Mouse (Mus musculus): ENCODE data around the gene Nbeal1. TPM values are rescaled to one million over a fixed set of nuclear protein-coding genes. Genes with fewer than 3 reads are reported as not detected.
"Not testable (repeated sequence)": the region's sequence is repeated elsewhere in the genome, so short reads cannot be mapped to it uniquely, and the experiment has no call there.

Nbeal1 gene
- polyA plus RNA-seq, 1 experiment from 2014 or later, result 12.7 TPM

GRCm38 (mm10) chr1:60177814-60178213, 2.6 kb upstream of the Nbeal1 start:
- peaks cover 12% of the 10 kb centered on the region for H3K4me1 ChIP-seq (ENCODE audit: control insufficient read depth, insufficient read depth, low read length)
- H3K27me3 ChIP-seq (ENCODE audit: control insufficient read depth, insufficient read depth, low read length); H3K27ac ChIP-seq (replicated peaks; ENCODE audit: low read depth, low read length); DNase-seq; H3K9me3 ChIP-seq (ENCODE audit: control insufficient read depth, low read length); H3K4me3 ChIP-seq (replicated peaks; ENCODE audit: low read depth, low read length); H3K36me3 ChIP-seq (ENCODE audit: control insufficient read depth, insufficient read depth, low read length); ATAC-seq (ENCODE audit: low FRiP score, low TSS enrichment); H3K4me2 ChIP-seq (ENCODE audit: low read length); H3K9ac ChIP-seq (replicated peaks; ENCODE audit: low read length): not testable (repeated sequence)
- WGBS, result 88% methylated on average over 1 of the region's 1 CpGs

- Histone ChIP-seq H3K36me3 (ENCODE audit: control insufficient read depth, insufficient read depth, low read length) (no peaks in the 10 kb centered on the region), H3K27ac (replicated peaks; ENCODE audit: low read depth, low read length) (0 out of 2 replicates have a peak overlapping the region, but pooled peaks have one; percentile 95), H3K4me3 (replicated peaks; ENCODE audit: low read depth, low read length) (peak overlapping the region; percentile 84), H3K27me3 (ENCODE audit: control insufficient read depth, insufficient read depth, low read length) (no peaks in the 10 kb centered on the region), H3K4me2 (ENCODE audit: low read length) (peak overlapping the region; percentile 65), H3K4me1 (ENCODE audit: control insufficient read depth, insufficient read depth, low read length) (peaks cover 12% of the 10 kb centered on the region), H3K9me3 (ENCODE audit: control insufficient read depth, low read length) (no peaks in the 10 kb centered on the region), H3K9ac (replicated peaks; ENCODE audit: low read length) (no peak overlapping the region)
- DNase-seq (peak; percentile 33), ATAC-seq (ENCODE audit: low FRiP score, low TSS enrichment) (no peak)
- WGBS, result 18% methylated on average over 4 of the region's 4 CpGs
These were observed 1.0 kb upstream of the Nbeal1 start for GRCm38 (mm10) chr1:60179376-60179775.

GRCm38 (mm10) chr1:60180784-60181221, 404 bp downstream of the Nbeal1 start:
- Histone ChIP-seq H3K4me1 (ENCODE audit: control insufficient read depth, insufficient read depth, low read length) (peaks cover 12% of the 10 kb centered on the region), H3K36me3 (ENCODE audit: control insufficient read depth, insufficient read depth, low read length) (no peaks in the 10 kb centered on the region), H3K27me3 (ENCODE audit: control insufficient read depth, insufficient read depth, low read length) (no peaks in the 10 kb centered on the region), H3K4me3 (replicated peaks; ENCODE audit: low read depth, low read length) (peak overlapping the region; percentile 84), H3K9ac (replicated peaks; ENCODE audit: low read length) (peak overlapping the region; percentile 91), H3K4me2 (ENCODE audit: low read length) (peak overlapping the region; percentile 65), H3K27ac (replicated peaks; ENCODE audit: low read depth, low read length) (peak overlapping the region; percentile 95), H3K9me3 (ENCODE audit: control insufficient read depth, low read length) (no peaks in the 10 kb centered on the region)
- WGBS, result under 1% methylated on average over 30 of the region's 30 CpGs
- DNase-seq (no peak), ATAC-seq (ENCODE audit: low FRiP score, low TSS enrichment) (no peak)

- no peaks in the 10 kb centered on the region for H3K36me3 ChIP-seq (ENCODE audit: control insufficient read depth, insufficient read depth, low read length)
- H3K27me3 ChIP-seq (ENCODE audit: control insufficient read depth, insufficient read depth, low read length), result no peaks in the 10 kb centered on the region
- no peak for DNase-seq
- no peaks in the 10 kb centered on the region for H3K4me1 ChIP-seq (ENCODE audit: control insufficient read depth, insufficient read depth, low read length)
- no peak overlapping the region for H3K27ac ChIP-seq (replicated peaks; ENCODE audit: low read depth, low read length)
- H3K4me3 ChIP-seq (replicated peaks; ENCODE audit: low read depth, low read length), result no peak overlapping the region
- H3K9ac ChIP-seq (replicated peaks; ENCODE audit: low read length), result no peak overlapping the region
- no peak for ATAC-seq (ENCODE audit: low FRiP score, low TSS enrichment)
- H3K9me3 ChIP-seq (ENCODE audit: control insufficient read depth, low read length), result no peaks in the 10 kb centered on the region
- H3K4me2 ChIP-seq (ENCODE audit: low read length), result no peak overlapping the region
These were observed 8.1 kb downstream of the Nbeal1 start for GRCm38 (mm10) chr1:60188454-60188853.

GRCm38 (mm10) chr1:60196813-60197212, 16.4 kb downstream of the Nbeal1 start:
- no peak overlapping the region for H3K4me2 ChIP-seq (ENCODE audit: low read length)
- H3K9ac ChIP-seq (replicated peaks; ENCODE audit: low read length), result no peak overlapping the region
- H3K9me3 ChIP-seq (ENCODE audit: control insufficient read depth, low read length), result no peaks in the 10 kb centered on the region
- no peaks in the 10 kb centered on the region for H3K27me3 ChIP-seq (ENCODE audit: control insufficient read depth, insufficient read depth, low read length)
- peaks cover 21% of the 10 kb centered on the region for H3K36me3 ChIP-seq (ENCODE audit: control insufficient read depth, insufficient read depth, low read length)
- H3K4me1 ChIP-seq (ENCODE audit: control insufficient read depth, insufficient read depth, low read length), result no peaks in the 10 kb centered on the region
- peak; percentile 15 for DNase-seq
- 68% methylated on average over 3 of the region's 3 CpGs for WGBS
- H3K27ac ChIP-seq (replicated peaks; ENCODE audit: low read depth, low read length), result no peak overlapping the region
- H3K4me3 ChIP-seq (replicated peaks; ENCODE audit: low read depth, low read length), result no peak overlapping the region
- no peak for ATAC-seq (ENCODE audit: low FRiP score, low TSS enrichment)

- Histone ChIP-seq H3K27ac (replicated peaks; ENCODE audit: low read depth, low read length) (no peak overlapping the region), H3K4me3 (replicated peaks; ENCODE audit: low read depth, low read length) (no peak overlapping the region), H3K4me2 (ENCODE audit: low read length) (no peak overlapping the region), H3K4me1 (ENCODE audit: control insufficient read depth, insufficient read depth, low read length) (no peaks in the 10 kb centered on the region), H3K9me3 (ENCODE audit: control insufficient read depth, low read length) (no peaks in the 10 kb centered on the region), H3K27me3 (ENCODE audit: control insufficient read depth, insufficient read depth, low read length) (no peaks in the 10 kb centered on the region), H3K9ac (replicated peaks; ENCODE audit: low read length) (no peak overlapping the region), H3K36me3 (ENCODE audit: control insufficient read depth, insufficient read depth, low read length) (peaks cover 41% of the 10 kb centered on the region)
- DNase-seq (peak; percentile 38), ATAC-seq (ENCODE audit: low FRiP score, low TSS enrichment) (no peak)
- 55% methylated on average over 4 of the region's 4 CpGs for WGBS
These were observed 18.6 kb downstream of the Nbeal1 start for GRCm38 (mm10) chr1:60199006-60199405.

- H3K36me3 ChIP-seq (ENCODE audit: control insufficient read depth, insufficient read depth, low read length), result peaks cover 30% of the 10 kb centered on the region
- no peak for DNase-seq
- H3K4me1 ChIP-seq (ENCODE audit: control insufficient read depth, insufficient read depth, low read length), result no peaks in the 10 kb centered on the region
- no peaks in the 10 kb centered on the region for H3K9me3 ChIP-seq (ENCODE audit: control insufficient read depth, low read length)
- no peak overlapping the region for H3K4me3 ChIP-seq (replicated peaks; ENCODE audit: low read depth, low read length)
- H3K27ac ChIP-seq (replicated peaks; ENCODE audit: low read depth, low read length), result no peak overlapping the region
- no peak overlapping the region for H3K4me2 ChIP-seq (ENCODE audit: low read length)
- H3K9ac ChIP-seq (replicated peaks; ENCODE audit: low read length), result no peak overlapping the region
- 95% methylated on average over 4 of the region's 4 CpGs for WGBS
- no peak for ATAC-seq (ENCODE audit: low FRiP score, low TSS enrichment)
- H3K27me3 ChIP-seq (ENCODE audit: control insufficient read depth, insufficient read depth, low read length), result no peaks in the 10 kb centered on the region
These were observed 55.9 kb downstream of the Nbeal1 start for GRCm38 (mm10) chr1:60236261-60236660.

- ATAC-seq (ENCODE audit: low FRiP score, low TSS enrichment), result no peak
- H3K27ac ChIP-seq (replicated peaks; ENCODE audit: low read depth, low read length), result no peak overlapping the region
These were observed 60.0 kb downstream of the Nbeal1 start for GRCm38 (mm10) chr1:60240430-60240829.

GRCm38 (mm10) chr1:60268113-60268512, 87.7 kb downstream of the Nbeal1 start:
- H3K36me3 ChIP-seq (ENCODE audit: control insufficient read depth, insufficient read depth, low read length), result peaks cover 48% of the 10 kb centered on the region
- H3K27ac ChIP-seq (replicated peaks; ENCODE audit: low read depth, low read length), result no peak overlapping the region
- H3K4me1 ChIP-seq (ENCODE audit: control insufficient read depth, insufficient read depth, low read length), result no peaks in the 10 kb centered on the region
- no peaks in the 10 kb centered on the region for H3K27me3 ChIP-seq (ENCODE audit: control insufficient read depth, insufficient read depth, low read length)
- no peak overlapping the region for H3K4me3 ChIP-seq (replicated peaks; ENCODE audit: low read depth, low read length)
- no peaks in the 10 kb centered on the region for H3K9me3 ChIP-seq (ENCODE audit: control insufficient read depth, low read length)
- 96% methylated on average over 3 of the region's 3 CpGs for WGBS
- H3K4me2 ChIP-seq (ENCODE audit: low read length), result no peak overlapping the region
- DNase-seq (no peak), ATAC-seq (ENCODE audit: low FRiP score, low TSS enrichment) (no peak)
- no peak overlapping the region for H3K9ac ChIP-seq (replicated peaks; ENCODE audit: low read length)

More at GRCm38 (mm10) chr1:60240430-60240829, 60.0 kb downstream of the Nbeal1 start:
- peaks cover 30% of the 10 kb centered on the region for H3K36me3 ChIP-seq (ENCODE audit: control insufficient read depth, insufficient read depth, low read length)
- DNase-seq, result no peak
- H3K27me3 ChIP-seq (ENCODE audit: control insufficient read depth, insufficient read depth, low read length), result no peaks in the 10 kb centered on the region
- no peaks in the 10 kb centered on the region for H3K9me3 ChIP-seq (ENCODE audit: control insufficient read depth, low read length)
- H3K4me2 ChIP-seq (ENCODE audit: low read length), result no peak overlapping the region
- H3K9ac ChIP-seq (replicated peaks; ENCODE audit: low read length), result no peak overlapping the region
- H3K4me1 ChIP-seq (ENCODE audit: control insufficient read depth, insufficient read depth, low read length), result no peaks in the 10 kb centered on the region
- no peak overlapping the region for H3K4me3 ChIP-seq (replicated peaks; ENCODE audit: low read depth, low read length)
